Mouse (Mus musculus): ENCODE data around the gene Exoc3.

Gene Exoc3

GRCm38 (mm10) chr13:74140793-74141192, 67.7 kb downstream of the Exoc3 start:
- DNase-seq (ENCODE audit: extremely low spot score, low spot score): no peak

GRCm38 (mm10) chr13:74138906-74139647, 69.5 kb downstream of the Exoc3 start:
- no peak for DNase-seq (ENCODE audit: extremely low spot score, low spot score)

GRCm38 (mm10) chr13:74129909-74130308, 78.6 kb downstream of the Exoc3 start:
- no peak for DNase-seq (ENCODE audit: extremely low spot score, low spot score)

- DNase-seq (ENCODE audit: extremely low spot score, low spot score): no peak
These were observed 81.0 kb downstream of the Exoc3 start for GRCm38 (mm10) chr13:74127571-74127970.

- no peak for DNase-seq (ENCODE audit: extremely low spot score, low spot score)
These were observed 85.9 kb downstream of the Exoc3 start for GRCm38 (mm10) chr13:74122632-74123031.

GRCm38 (mm10) chr13:74121795-74122330, 86.7 kb downstream of the Exoc3 start:
- no peak for DNase-seq (ENCODE audit: extremely low spot score, low spot score)

GRCm38 (mm10) chr13:74121141-74121602, 87.4 kb downstream of the Exoc3 start, which contains the start of gene Slc9a3:
Gene Slc9a3, plus strand, starts transcription at chr13:74121457.
- DNase-seq (ENCODE audit: extremely low spot score, low spot score): no peak
